Comparison of ENCODE assay signal across 8 mouse cellular contexts in genomic region chr3:142743973-142744898, GRCm38 (mm10). TPM values are rescaled to one million over a fixed set of nuclear protein-coding genes. Genes with fewer than 3 reads are reported as not detected.
DNase-seq lines count a peak whose midpoint lies in the region; ATAC-seq lines count a peak whose summit lies in the region.

No protein-coding gene starts in this region.

- DNase-seq in gastrocnemius, postnatal 14 days: peak; percentile 17
- DNase-seq in gastrocnemius, postnatal 25 days: no peak
- DNase-seq in Muller cell, postnatal 12 days (ENCODE audit: inconsistent ontology term): peak; percentile 1
- DNase-seq in embryo, embryonic 10 days (ENCODE audit: low spot score): peak; percentile 89
- peak; percentile 78 for DNase-seq in hindbrain, embryonic 14.5 days (ENCODE audit: low spot score)
- DNase-seq in liver, embryonic 11.5 days (ENCODE audit: low spot score): no peak
- DNase-seq in natural killer cell, adult 2 months (ENCODE audit: low spot score in 2 of 2): peak; percentile 17 to 27
- no peak for DNase-seq in urinary bladder, adult 18-20 months (ENCODE audit: low spot score in 2 of 2)

- intact Hi-C loops in gastrocnemius, postnatal 14 days (cut with DNase I; ENCODE audit: low total_unique reads): no loop called here

- H3K36me3 ChIP-seq in hindbrain, embryonic 14.5 days (replicated peaks; ENCODE audit: control insufficient read depth, insufficient read depth): no peaks in the 10 kb centered on the region
- H3K36me3 ChIP-seq in liver, embryonic 11.5 days (ENCODE audit: control insufficient read depth, insufficient read depth, low read length): no peaks in the 10 kb centered on the region

- H3K9me3 ChIP-seq in hindbrain, embryonic 14.5 days (ENCODE audit: control insufficient read depth, low read length): no peaks in the 10 kb centered on the region
- no peaks in the 10 kb centered on the region for H3K9me3 ChIP-seq in liver, embryonic 11.5 days (ENCODE audit: control insufficient read depth, low read length)

- no peaks in the 10 kb centered on the region for H3K4me1 ChIP-seq in hindbrain, embryonic 14.5 days (replicated peaks; ENCODE audit: control insufficient read depth, insufficient read depth, low read length)
- no peaks in the 10 kb centered on the region for H3K4me1 ChIP-seq in liver, embryonic 11.5 days (replicated peaks; ENCODE audit: control insufficient read depth, insufficient read depth, low read length)

- H3K27me3 ChIP-seq in hindbrain, embryonic 14.5 days (ENCODE audit: control insufficient read depth, insufficient read depth, low read length): no peaks in the 10 kb centered on the region
- no peaks in the 10 kb centered on the region for H3K27me3 ChIP-seq in liver, embryonic 11.5 days (replicated peaks; ENCODE audit: control insufficient read depth, insufficient read depth, low read length)

- no peak overlapping the region for H3K27ac ChIP-seq in hindbrain, embryonic 14.5 days
- no peak overlapping the region for H3K27ac ChIP-seq in liver, embryonic 11.5 days (ENCODE audit: low read depth, low read length)

- WGBS in hindbrain, embryonic 14.5 days: 62% methylated on average over 21 of the region's 21 CpGs
- 56% methylated on average over 21 of the region's 21 CpGs for WGBS in liver, embryonic 11.5 days

- no peak overlapping the region for H3K4me2 ChIP-seq in hindbrain, embryonic 14.5 days (replicated peaks)
- no peak overlapping the region for H3K4me2 ChIP-seq in liver, embryonic 11.5 days

- H3K4me3 ChIP-seq in hindbrain, embryonic 14.5 days (replicated peaks; ENCODE audit: low read length): no peak overlapping the region
- no peak overlapping the region for H3K4me3 ChIP-seq in liver, embryonic 11.5 days (ENCODE audit: low read depth, low read length)

- no peak overlapping the region for H3K9ac ChIP-seq in hindbrain, embryonic 14.5 days
- H3K9ac ChIP-seq in liver, embryonic 11.5 days (ENCODE audit: low read depth, low read length): no peak overlapping the region

- peak; percentile 40; the same call in 1 of the 2 replicates for ATAC-seq in hindbrain, embryonic 14.5 days (ENCODE audit: low FRiP score)
- peak; percentile 46; the same call in 1 of the 2 replicates for ATAC-seq in liver, embryonic 11.5 days (replicated peaks; ENCODE audit: low FRiP score)

RNA-seq across cellular contexts. Expression of gene Gtf2b, which starts 20.6 kb away (rescaled TPM):
- total RNA-seq in gastrocnemius, postnatal 14 days (2021): 10 to 100 TPM; 13.9 to 14.3 TPM
- 10 to 100 TPM; 11.9 to 12.7 TPM for total RNA-seq in gastrocnemius, postnatal 25 days (2021)
- 72.1 and 76.5 TPM in 2 replicates for polyA plus RNA-seq in hindbrain, embryonic 14.5 days (2014; fragmentation: Nextera tagmentation; extraction: Ambion mirVana)
- polyA plus RNA-seq in liver, embryonic 11.5 days (2014; fragmentation: Nextera tagmentation; extraction: Ambion mirVana): 67.3 and 74.1 TPM in 2 replicates

RNA-seq across cellular contexts. Expression of gene Kyat3, which starts 43.4 kb away (rescaled TPM):
- 1 to 10 TPM; 4.2 to 4.3 TPM for total RNA-seq in gastrocnemius, postnatal 14 days (2021)
- 1 to 10 TPM; 5.4 to 6.5 TPM for total RNA-seq in gastrocnemius, postnatal 25 days (2021)
- polyA plus RNA-seq in hindbrain, embryonic 14.5 days (2014; fragmentation: Nextera tagmentation; extraction: Ambion mirVana): 4.7 and 5.5 TPM in 2 replicates
- 13.5 and 16.6 TPM in 2 replicates for polyA plus RNA-seq in liver, embryonic 11.5 days (2014; fragmentation: Nextera tagmentation; extraction: Ambion mirVana)

Comparison
In these comparisons a context has a peak if more than half of its experiments do, and no peak if none do; other contexts are left out.
1. DNase-seq: peak in gastrocnemius, postnatal 14 days (single experiment), Muller cell, postnatal 12 days (single experiment), embryo, embryonic 10 days (single experiment), hindbrain, embryonic 14.5 days (single experiment) and natural killer cell, adult 2 months (2 of 2); none in gastrocnemius, postnatal 25 days (single experiment), liver, embryonic 11.5 days (single experiment) and urinary bladder, adult 18-20 months (0 of 2).